Mouse (Mus musculus): ENCODE measurements around the gene Tmc6.
A peak's percentile ranks its signal among the peaks of the same experiment; 100 is the strongest.

Gene Tmc6

GRCm38 (mm10) chr11:117780199-117780515, 1.8 kb downstream of the Tmc6 start:
- Histone ChIP-seq H3K27me3 (ENCODE audit: control insufficient read depth, insufficient read depth, low read length, poor library complexity, severe bottlenecking) (no peaks in the 10 kb centered on the region), H3K36me3 (ENCODE audit: control insufficient read depth, insufficient read depth, low read length, poor library complexity, severe bottlenecking) (peaks cover 9% of the 10 kb centered on the region; the same call in 1 of the 2 replicates)
- DNase-seq (ENCODE audit: low read depth, low spot score) = no peak

- H3K36me3 ChIP-seq (ENCODE audit: control insufficient read depth, insufficient read depth, low read length, poor library complexity, severe bottlenecking) = peaks cover 9% of the 10 kb centered on the region
- peak; percentile 61 for DNase-seq (ENCODE audit: low read depth, low spot score)
- no peaks in the 10 kb centered on the region for H3K27me3 ChIP-seq (ENCODE audit: control insufficient read depth, insufficient read depth, low read length, poor library complexity, severe bottlenecking)
These were observed 2.4 kb downstream of the Tmc6 start for GRCm38 (mm10) chr11:117779434-117780198.

GRCm38 (mm10) chr11:117778851-117779433, 3.1 kb downstream of the Tmc6 start:
- DNase-seq (ENCODE audit: low read depth, low spot score) = no peak
- Histone ChIP-seq H3K36me3 (ENCODE audit: control insufficient read depth, insufficient read depth, low read length, poor library complexity, severe bottlenecking) (peaks cover 8% of the 10 kb centered on the region), H3K27me3 (ENCODE audit: control insufficient read depth, insufficient read depth, low read length, poor library complexity, severe bottlenecking) (no peaks in the 10 kb centered on the region)

GRCm38 (mm10) chr11:117778031-117778430, 4.0 kb downstream of the Tmc6 start:
- peaks cover 8% of the 10 kb centered on the region for H3K36me3 ChIP-seq (ENCODE audit: control insufficient read depth, insufficient read depth, low read length, poor library complexity, severe bottlenecking)
- DNase-seq (ENCODE audit: low read depth, low spot score) = no peak
- H3K27me3 ChIP-seq (ENCODE audit: control insufficient read depth, insufficient read depth, low read length, poor library complexity, severe bottlenecking) = no peaks in the 10 kb centered on the region

GRCm38 (mm10) chr11:117777111-117777510, 4.9 kb downstream of the Tmc6 start:
- Histone ChIP-seq H3K27me3 (ENCODE audit: control insufficient read depth, insufficient read depth, low read length, poor library complexity, severe bottlenecking) (no peaks in the 10 kb centered on the region), H3K36me3 (ENCODE audit: control insufficient read depth, insufficient read depth, low read length, poor library complexity, severe bottlenecking) (peaks cover 12% of the 10 kb centered on the region)
- peak; percentile 40 for DNase-seq (ENCODE audit: low read depth, low spot score)

GRCm38 (mm10) chr11:117776085-117776792, 5.8 kb downstream of the Tmc6 start:
- peaks cover 12% of the 10 kb centered on the region for H3K36me3 ChIP-seq (ENCODE audit: control insufficient read depth, insufficient read depth, low read length, poor library complexity, severe bottlenecking)
- H3K27me3 ChIP-seq (ENCODE audit: control insufficient read depth, insufficient read depth, low read length, poor library complexity, severe bottlenecking) = no peaks in the 10 kb centered on the region
- DNase-seq (ENCODE audit: low read depth, low spot score) = no peak

- no peak for DNase-seq (ENCODE audit: low read depth, low spot score)
- Histone ChIP-seq H3K27me3 (ENCODE audit: control insufficient read depth, insufficient read depth, low read length, poor library complexity, severe bottlenecking) (no peaks in the 10 kb centered on the region), H3K36me3 (ENCODE audit: control insufficient read depth, insufficient read depth, low read length, poor library complexity, severe bottlenecking) (peaks cover 12% of the 10 kb centered on the region)
These were observed 6.5 kb downstream of the Tmc6 start for GRCm38 (mm10) chr11:117775540-117775939.

GRCm38 (mm10) chr11:117774925-117775324, 7.1 kb downstream of the Tmc6 start:
- Histone ChIP-seq H3K36me3 (ENCODE audit: control insufficient read depth, insufficient read depth, low read length, poor library complexity, severe bottlenecking) (peaks cover 12% of the 10 kb centered on the region), H3K27me3 (ENCODE audit: control insufficient read depth, insufficient read depth, low read length, poor library complexity, severe bottlenecking) (no peaks in the 10 kb centered on the region)
- no peak for DNase-seq (ENCODE audit: low read depth, low spot score)

GRCm38 (mm10) chr11:117772352-117772751, 9.6 kb downstream of the Tmc6 start:
- Histone ChIP-seq H3K36me3 (ENCODE audit: control insufficient read depth, insufficient read depth, low read length, poor library complexity, severe bottlenecking) (peaks cover 15% of the 10 kb centered on the region), H3K27me3 (ENCODE audit: control insufficient read depth, insufficient read depth, low read length, poor library complexity, severe bottlenecking) (no peaks in the 10 kb centered on the region)
- DNase-seq (ENCODE audit: low read depth, low spot score) = no peak

GRCm38 (mm10) chr11:117770407-117770806, 11.6 kb downstream of the Tmc6 start:
- Histone ChIP-seq H3K27me3 (ENCODE audit: control insufficient read depth, insufficient read depth, low read length, poor library complexity, severe bottlenecking) (no peaks in the 10 kb centered on the region), H3K36me3 (ENCODE audit: control insufficient read depth, insufficient read depth, low read length, poor library complexity, severe bottlenecking) (peaks cover 17% of the 10 kb centered on the region)
- DNase-seq (ENCODE audit: low read depth, low spot score) = no peak

GRCm38 (mm10) chr11:117769683-117770047, 12.3 kb downstream of the Tmc6 start:
- no peaks in the 10 kb centered on the region for H3K27me3 ChIP-seq (ENCODE audit: control insufficient read depth, insufficient read depth, low read length, poor library complexity, severe bottlenecking)

GRCm38 (mm10) chr11:117768725-117769682, 13.0 kb downstream of the Tmc6 start:
- Histone ChIP-seq H3K36me3 (ENCODE audit: control insufficient read depth, insufficient read depth, low read length, poor library complexity, severe bottlenecking) (peaks cover 15% of the 10 kb centered on the region), H3K27me3 (ENCODE audit: control insufficient read depth, insufficient read depth, low read length, poor library complexity, severe bottlenecking) (no peaks in the 10 kb centered on the region)
- no peak for DNase-seq (ENCODE audit: low read depth, low spot score)

More at GRCm38 (mm10) chr11:117769683-117770047, 12.3 kb downstream of the Tmc6 start:
- peaks cover 15% of the 10 kb centered on the region for H3K36me3 ChIP-seq (ENCODE audit: control insufficient read depth, insufficient read depth, low read length, poor library complexity, severe bottlenecking)
- DNase-seq (ENCODE audit: low read depth, low spot score) = no peak

GRCm38 (mm10) chr11:117766275-117766674, 15.7 kb downstream of the Tmc6 start:
- Histone ChIP-seq H3K27me3 (ENCODE audit: control insufficient read depth, insufficient read depth, low read length, poor library complexity, severe bottlenecking) (no peaks in the 10 kb centered on the region), H3K36me3 (ENCODE audit: control insufficient read depth, insufficient read depth, low read length, poor library complexity, severe bottlenecking) (peaks cover 11% of the 10 kb centered on the region)
- DNase-seq (ENCODE audit: low read depth, low spot score) = no peak

GRCm38 (mm10) chr11:117765361-117765760, 16.6 kb downstream of the Tmc6 start:
- Histone ChIP-seq H3K36me3 (ENCODE audit: control insufficient read depth, insufficient read depth, low read length, poor library complexity, severe bottlenecking) (peaks cover 13% of the 10 kb centered on the region), H3K27me3 (ENCODE audit: control insufficient read depth, insufficient read depth, low read length, poor library complexity, severe bottlenecking) (no peaks in the 10 kb centered on the region)
- DNase-seq (ENCODE audit: low read depth, low spot score) = no peak
